Mouse (Mus musculus) ES-E14 (cell line): ENCODE results near the gene Ppp1r36.

ENCODE experiments used
- CHD2 ChIP-seq: IDR thresholded peaks from 2 replicates; pipeline ENCODE4 v1.6.1; 2014; ENCODE audit warnings: mild to moderate bottlenecking, low read depth, low read length, inconsistent platforms
- MAFK ChIP-seq: IDR thresholded peaks from 2 replicates; pipeline ENCODE4 v1.6.1; 2014; ENCODE audit warnings: mild to moderate bottlenecking, low read depth, low read length, inconsistent platforms; ENCODE audit not compliant: insufficient read depth
- ZC3H11A ChIP-seq: IDR thresholded peaks from 2 replicates; pipeline ENCODE4 v1.6.1; 2012; ENCODE audit warnings: low read depth, mild to moderate bottlenecking, inconsistent platforms, low read length, borderline replicate concordance
- ZNF384 ChIP-seq: IDR thresholded peaks from 2 replicates; pipeline ENCODE4 v1.6.1; 2012; ENCODE audit warnings: low read depth, low read length, inconsistent platforms

DNA sequence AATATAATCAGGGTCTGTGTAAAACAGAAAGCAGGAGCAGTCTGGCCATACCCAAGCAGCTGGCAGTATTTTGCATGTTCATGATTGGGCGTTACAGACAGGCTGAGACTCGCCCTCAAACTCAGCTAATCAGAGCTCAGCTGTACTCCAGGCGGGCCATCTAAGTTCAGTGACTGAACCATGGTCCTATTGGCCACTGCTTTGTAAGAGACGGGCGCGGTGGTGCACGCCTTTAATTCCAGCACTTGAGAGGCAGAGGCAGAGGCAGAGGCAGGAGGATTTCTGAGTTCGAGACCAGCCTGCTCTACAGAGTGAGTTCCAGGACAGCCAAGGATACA, 56.9 kb downstream of the Ppp1r36 start:
- TF ChIP-seq CHD2 (no peak), MAFK (no peak), ZNF384 (no peak), ZC3H11A (no peak)
